Mouse (Mus musculus) heart, postnatal 14 days (tissue): ENCODE measurements at regions not wholly inside any gene's neighbourhood (a gene's known extent, or its start where the extent isn't known, plus 50 kb on each side); places are given as distances from the start of the nearest gene placed in this dataset.

Experiments
- DNase-seq, 2 experiments: peaks; one replicate each; pipeline ENCODE4 v3.0.0; 2021 to 2022
- intact Hi-C: fragments of 180-260 bp; cut with DNase I; formaldehyde crosslinking; loops from one replicate; pipeline ENCODE4 v1.15.1; 2025

DNA sequence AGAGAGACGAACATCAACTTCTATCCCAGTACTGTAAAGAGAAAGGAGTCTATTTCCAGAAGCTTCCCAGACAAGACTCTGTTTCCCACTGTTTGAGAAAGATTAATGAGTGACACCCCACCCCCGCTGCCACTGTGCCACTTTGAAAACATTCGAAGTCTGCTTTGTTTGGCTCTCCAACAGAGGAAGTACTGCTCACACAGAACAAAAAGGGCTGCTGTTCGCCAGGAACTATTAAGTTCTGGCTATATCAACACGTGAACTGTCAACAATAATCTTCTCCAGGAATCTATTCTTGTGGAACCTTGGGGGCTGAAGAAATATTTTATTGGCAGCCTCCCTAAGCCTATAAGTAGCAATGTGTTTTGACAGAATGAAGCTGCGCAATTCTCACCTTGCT is 144.7 kb upstream of the Flrt2 start:
- no peak for DNase-seq
- intact Hi-C loops, result no loop called here

DNA sequence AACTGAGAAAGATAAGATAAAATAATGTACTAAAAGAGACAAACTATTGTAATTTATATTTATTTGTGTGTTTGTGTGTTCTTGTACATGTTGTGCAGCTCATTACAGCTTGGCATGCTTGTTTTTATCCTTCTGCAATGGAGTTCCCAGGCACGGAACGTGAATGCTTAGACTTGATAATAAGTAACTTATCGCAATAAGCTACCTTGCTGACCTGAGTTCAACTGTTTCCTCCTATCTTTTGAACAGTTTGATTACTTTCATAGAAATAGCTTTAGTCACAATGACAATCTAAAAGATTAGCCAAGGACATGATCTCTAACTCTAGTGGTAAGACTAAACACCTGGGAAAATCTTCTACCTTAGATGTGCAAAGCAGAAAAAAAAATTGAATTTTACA is 138.9 kb upstream of the Flrt2 start:
- DNase-seq, result no peak
- intact Hi-C loops, result no loop called here

DNA sequence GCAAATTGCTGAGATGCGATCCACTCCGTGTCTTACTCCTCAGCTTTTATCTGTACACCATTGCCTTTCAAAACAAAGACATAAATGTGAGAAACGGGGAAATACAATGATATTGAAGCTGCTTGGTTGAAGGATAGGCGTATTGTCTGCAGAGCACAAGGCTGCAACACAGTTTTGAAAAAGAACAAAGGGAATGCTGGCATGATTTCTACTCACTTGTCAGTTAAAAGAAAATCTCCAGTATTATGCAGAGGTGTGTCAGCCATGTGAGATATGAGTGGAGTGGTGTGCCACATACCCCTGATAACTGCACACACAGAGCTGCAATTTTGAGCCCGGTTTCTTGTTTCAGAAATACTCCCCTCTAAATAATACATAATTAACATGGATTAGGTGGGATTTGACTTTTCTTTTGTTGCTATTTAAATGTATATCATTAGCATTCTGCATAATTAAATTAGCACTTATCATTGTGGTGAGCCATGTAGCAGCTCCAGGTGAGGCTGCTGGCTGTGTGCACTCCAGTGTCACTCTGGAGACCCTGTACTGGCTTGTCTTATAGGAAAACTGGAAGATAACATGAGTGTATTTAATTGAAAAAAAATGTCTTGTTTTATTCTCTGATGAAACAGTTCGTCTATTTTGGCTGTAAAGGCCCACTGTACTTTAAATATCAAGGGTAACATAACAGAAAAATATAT is 133.2 kb upstream of the Flrt2 start:
- intact Hi-C loops, result no loop called here
- no peak for DNase-seq

DNA sequence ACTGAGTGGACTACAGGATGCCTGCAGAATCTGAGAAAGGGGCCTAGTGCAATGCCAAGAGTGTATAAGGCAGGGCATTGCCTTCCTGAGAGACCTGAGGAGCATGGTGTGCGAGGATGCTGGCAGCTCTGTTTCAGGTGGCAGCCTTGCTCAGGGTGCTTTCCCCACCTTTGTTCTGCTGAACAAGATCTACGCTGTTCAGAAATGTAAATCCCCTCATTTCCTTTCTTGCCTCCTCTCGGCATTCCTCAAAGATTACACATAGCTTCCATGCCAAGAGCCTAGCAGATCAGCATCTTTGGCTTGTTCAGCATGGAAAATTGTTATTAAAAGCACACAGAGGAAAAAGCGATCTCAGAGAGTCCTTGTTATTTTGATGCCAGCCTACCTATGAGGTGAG is 128.6 kb upstream of the Flrt2 start:
- no peak for DNase-seq
- intact Hi-C loops, result no loop called here

DNA sequence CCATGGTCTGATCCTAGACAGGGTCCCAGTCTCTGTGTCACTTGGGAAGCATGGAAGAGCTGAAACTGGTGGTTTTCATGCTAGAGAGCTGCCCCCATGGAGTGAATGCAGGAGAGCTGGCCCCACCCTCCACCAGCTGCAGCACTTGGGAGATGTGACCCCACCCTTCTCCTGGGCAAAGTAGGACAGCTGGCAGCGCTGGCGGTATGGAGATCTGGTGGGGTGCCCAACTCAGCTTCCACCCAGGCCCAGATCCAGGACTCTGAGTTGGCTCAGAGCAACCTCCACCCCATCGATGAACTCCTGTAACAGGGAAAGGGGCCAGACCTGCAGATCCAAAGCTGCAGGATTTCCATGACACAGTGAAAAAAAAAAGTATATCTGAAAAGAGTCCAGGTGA is 115.3 kb upstream of the Flrt2 start:
- DNase-seq, result peak; percentile 5 to 17
- intact Hi-C loops, result no loop called here

DNA sequence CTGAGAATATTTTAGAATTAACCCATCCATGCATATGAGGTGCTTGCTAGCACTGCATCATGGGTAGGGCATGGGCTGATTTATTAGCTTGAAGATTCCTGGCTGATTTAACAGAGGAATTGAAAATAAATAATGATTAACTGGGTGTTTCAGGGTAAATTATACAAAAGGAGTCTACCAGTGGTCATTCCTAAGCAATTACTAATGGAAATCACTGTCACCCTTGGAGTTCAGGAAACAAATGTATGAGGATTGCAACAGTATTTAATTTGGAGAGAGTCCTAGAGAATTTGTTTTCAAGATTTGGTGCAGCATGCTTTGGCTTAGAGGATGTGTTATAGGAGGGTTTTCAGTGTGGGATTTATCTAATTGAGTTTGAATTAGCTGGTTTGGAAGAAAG is 103.0 kb upstream of the Flrt2 start:
- no peak for DNase-seq
- intact Hi-C loops, result no loop called here

DNA sequence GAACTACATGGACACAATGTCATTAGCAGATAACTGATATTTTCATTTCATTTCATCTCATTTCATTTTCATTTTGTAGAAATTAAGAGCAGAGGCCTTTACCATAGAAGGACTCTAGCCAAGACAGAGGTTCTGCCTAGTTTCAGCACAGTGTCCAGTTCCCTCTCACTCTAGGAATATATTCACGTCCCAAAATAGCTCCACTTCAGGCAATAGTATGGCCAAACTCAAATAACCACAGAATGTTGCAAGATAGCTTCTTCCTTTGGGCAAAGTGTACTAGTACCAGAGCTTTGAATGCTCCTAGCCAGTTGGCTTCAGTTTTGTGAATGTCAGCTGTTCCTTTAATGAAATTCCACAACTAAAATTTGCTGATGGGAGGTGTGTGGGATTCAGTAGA is 72.7 kb upstream of the Flrt2 start:
- no peak for DNase-seq
- intact Hi-C loops, result no loop called here

DNA sequence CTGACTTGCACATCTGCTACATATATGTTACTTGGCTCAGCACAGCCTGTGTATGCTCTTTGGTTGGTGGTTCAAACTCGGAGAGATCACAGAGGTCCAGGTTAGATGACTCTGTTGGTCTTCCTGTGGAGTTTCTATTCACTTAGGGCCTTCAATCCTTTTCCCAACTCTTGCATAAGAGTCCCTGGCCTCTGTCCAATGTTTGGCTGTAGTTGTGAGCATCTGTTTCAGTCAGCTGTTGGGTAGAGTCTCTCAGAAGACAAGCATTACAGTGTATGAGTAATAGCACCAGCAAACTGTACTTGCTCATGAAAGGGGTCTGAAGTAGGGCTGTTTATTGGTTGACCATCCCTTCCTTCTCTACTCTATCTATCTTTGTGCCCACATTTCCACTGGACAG is 61.0 kb upstream of the Flrt2 start:
- intact Hi-C loops, result no loop called here
- DNase-seq, result peak; percentile 60 to 64

DNA sequence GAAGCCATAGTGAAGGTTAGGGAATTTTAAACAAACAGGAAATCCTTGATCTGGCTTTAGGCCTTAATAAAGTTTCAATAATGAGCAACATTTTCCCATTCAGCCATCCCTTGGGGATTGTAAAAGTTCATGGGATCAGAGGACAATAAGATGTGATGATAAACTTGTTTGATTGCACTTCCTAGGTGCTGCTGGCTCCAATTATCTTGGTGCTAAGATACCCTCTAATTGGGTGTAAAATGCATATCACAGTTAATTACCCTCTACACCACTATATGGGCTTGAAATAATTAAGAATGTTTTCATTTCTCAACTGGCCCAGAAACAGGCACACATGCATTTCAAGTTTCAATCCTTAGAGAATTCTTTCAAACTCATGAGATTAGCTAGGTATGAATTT is 55.4 kb upstream of the Flrt2 start:
- intact Hi-C loops, result no loop called here
- no peak for DNase-seq

DNA sequence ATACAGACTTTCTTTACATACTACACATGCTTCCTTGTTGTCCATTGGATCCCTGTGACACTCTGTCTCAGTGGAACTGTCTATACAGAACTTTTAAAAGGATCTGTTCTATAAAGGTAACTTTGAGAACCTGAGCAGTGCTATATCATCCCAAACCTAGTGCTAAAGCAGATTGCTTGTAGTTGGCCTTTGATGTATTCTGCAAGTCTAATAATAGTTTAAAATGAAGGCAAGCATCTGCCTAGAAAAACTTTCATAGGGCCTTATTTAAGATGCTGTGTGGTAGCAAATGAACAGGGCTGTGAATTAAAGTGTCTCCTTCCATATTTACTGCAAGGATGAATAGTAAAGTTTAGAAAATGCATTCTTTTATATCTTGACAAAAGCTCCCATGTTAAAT is 52.1 kb upstream of the Flrt2 start:
- intact Hi-C loops, result no loop called here
- no peak for DNase-seq

DNA sequence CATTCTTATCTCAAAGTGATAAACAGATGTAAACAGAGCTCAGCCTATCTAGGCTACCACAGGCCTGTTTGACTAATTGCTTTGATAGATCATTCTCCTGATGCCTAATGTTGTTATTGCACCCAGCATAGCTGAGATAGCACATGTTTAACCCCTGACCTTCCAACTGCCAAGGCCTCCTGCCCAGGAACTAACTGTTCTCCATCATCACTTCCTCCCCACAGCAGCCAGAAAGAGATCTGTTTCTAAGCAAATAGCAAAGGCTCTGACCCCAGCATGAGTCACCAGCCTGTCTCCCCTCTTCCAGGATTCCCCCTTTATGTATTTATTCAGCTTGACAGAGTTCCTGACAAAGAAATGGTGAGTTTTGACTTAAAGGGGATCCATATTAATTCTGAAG is 50.4 kb upstream of the Flrt2 start:
- intact Hi-C loops, result no loop called here

More for the DNA sequence above, 50.4 kb upstream of the Flrt2 start:
- no peak for DNase-seq
